Mouse (Mus musculus) natural killer cell, adult 2 months (primary cell): ENCODE results near the gene Irs2.

Source experiments
- DNase-seq, 2 experiments: peaks; one replicate each; pipeline ENCODE4 v3.0.0; 2022; ENCODE audit warnings: low spot score in 2 of 2

Irs2 gene

GRCm38 (mm10) chr8:10986638-10987037 is 21.6 kb downstream of the Irs2 start:
- no peak for DNase-seq

- no peak for DNase-seq
Measured at GRCm38 (mm10) chr8:10985064-10985463, 23.2 kb downstream of the Irs2 start.

- no peak for DNase-seq
Measured at GRCm38 (mm10) chr8:10980876-10981275, 27.4 kb downstream of the Irs2 start.

- DNase-seq: no peak
Measured at GRCm38 (mm10) chr8:10979916-10980315, 28.3 kb downstream of the Irs2 start.

- no peak for DNase-seq
Measured at GRCm38 (mm10) chr8:10979196-10979794, 29.0 kb downstream of the Irs2 start.

- DNase-seq: no peak
Measured at GRCm38 (mm10) chr8:10978377-10978776, 29.9 kb downstream of the Irs2 start.

GRCm38 (mm10) chr8:10977742-10978376 is 30.4 kb downstream of the Irs2 start:
- no peak for DNase-seq

GRCm38 (mm10) chr8:10974659-10975058 is 33.6 kb downstream of the Irs2 start:
- DNase-seq: no peak

GRCm38 (mm10) chr8:10974126-10974525 is 34.1 kb downstream of the Irs2 start:
- DNase-seq: no peak

- DNase-seq: no peak
Measured at GRCm38 (mm10) chr8:10972851-10973452, 35.3 kb downstream of the Irs2 start.

- DNase-seq: no peak
Measured at GRCm38 (mm10) chr8:10971984-10972383, 36.3 kb downstream of the Irs2 start.

- DNase-seq: no peak
Measured at GRCm38 (mm10) chr8:10971509-10971908, 36.7 kb downstream of the Irs2 start.

GRCm38 (mm10) chr8:10970496-10971456 is 37.5 kb downstream of the Irs2 start:
- no peak for DNase-seq

GRCm38 (mm10) chr8:10968687-10969086 is 39.6 kb downstream of the Irs2 start:
- DNase-seq: no peak

- no peak for DNase-seq
Measured at GRCm38 (mm10) chr8:10965401-10966117, 42.7 kb downstream of the Irs2 start.

- DNase-seq: no peak
Measured at GRCm38 (mm10) chr8:10964511-10965099, 43.7 kb downstream of the Irs2 start.

GRCm38 (mm10) chr8:10961989-10962388 is 46.3 kb downstream of the Irs2 start:
- DNase-seq: no peak

GRCm38 (mm10) chr8:10960277-10960819 is 47.9 kb downstream of the Irs2 start:
- no peak for DNase-seq

GRCm38 (mm10) chr8:10957292-10957955 is 50.8 kb downstream of the Irs2 start:
- DNase-seq: no peak

- DNase-seq: no peak
Measured at GRCm38 (mm10) chr8:10953346-10954053, 54.8 kb downstream of the Irs2 start.
